Mouse (Mus musculus): ENCODE data around the gene Clca3a1.

Gene Clca3a1

DNA sequence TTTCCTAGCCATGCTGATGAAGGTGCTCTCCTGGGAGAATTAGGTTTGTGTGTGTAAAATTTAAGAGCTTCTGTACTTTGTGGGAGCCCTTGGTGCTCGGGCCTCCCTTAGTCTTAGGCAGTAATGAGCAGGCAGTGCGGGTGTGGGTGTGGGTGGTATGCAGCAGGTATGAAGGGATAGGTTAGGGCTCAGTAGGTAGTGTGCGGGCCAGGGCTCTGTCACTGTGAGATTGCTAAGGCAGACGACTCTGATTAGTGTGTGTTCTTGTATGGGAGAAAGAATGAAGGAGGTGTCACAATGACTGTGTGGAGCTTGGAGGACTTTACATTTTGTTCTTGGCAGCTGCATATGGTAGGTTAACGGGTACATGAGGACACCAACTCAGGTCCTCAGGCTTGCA is 74.6 kb downstream of the Clca3a1 start:
- DNase-seq (ENCODE audit: extremely low read depth, low read depth): no peak

DNA sequence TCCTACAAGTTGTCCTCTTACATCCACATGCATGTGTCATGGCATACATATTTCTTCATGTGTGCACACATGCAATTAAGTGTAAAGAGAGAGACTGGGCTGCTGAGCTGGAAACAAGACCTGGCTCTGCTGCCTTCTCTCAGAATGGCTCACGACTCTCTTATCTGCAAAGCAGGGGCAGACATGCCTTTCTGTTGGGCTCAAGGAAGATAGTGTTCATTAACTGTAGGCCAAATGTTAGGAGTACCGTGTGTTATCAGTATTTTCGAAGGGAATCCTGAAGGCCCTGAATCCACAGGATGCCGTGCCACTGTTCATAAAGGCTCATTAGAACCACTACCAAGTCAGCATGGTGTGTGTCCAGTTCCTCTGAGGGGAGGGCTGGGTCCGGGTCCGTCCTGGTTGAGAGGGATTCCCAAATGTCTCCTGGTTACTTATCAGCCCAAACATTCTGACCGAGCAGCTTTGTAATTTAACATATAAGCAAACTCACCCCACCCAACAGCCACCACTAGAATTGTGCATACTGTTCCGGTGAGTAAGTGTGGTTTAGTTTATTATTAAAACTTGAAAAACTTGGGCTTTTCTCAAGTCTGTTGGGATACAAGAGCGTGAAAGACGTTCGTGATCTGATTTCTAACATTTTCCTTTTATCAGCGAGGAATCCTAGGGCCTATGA is 77.5 kb downstream of the Clca3a1 start:
- peak; percentile 18 for DNase-seq (ENCODE audit: extremely low read depth, low read depth)

DNA sequence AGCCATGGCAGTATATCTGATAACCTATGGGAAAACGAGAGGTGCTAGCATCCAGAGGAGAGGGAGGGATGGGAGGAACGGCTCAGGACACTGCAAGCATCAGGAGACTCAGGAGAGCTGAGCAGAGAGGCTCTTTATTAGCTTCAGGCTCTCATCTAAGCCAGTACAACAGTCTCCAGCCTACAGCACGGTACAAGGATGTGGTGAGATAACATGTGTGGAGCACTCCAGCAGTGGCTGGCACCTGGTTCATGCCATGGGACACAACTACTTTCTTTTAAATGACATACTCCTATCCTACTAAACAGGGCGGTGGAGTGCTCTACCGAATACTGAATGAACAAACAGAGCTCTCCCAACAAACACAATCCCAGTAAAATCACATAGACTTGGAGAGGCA is 79.2 kb downstream of the Clca3a1 start:
- no peak for DNase-seq (ENCODE audit: extremely low read depth, low read depth)

DNA sequence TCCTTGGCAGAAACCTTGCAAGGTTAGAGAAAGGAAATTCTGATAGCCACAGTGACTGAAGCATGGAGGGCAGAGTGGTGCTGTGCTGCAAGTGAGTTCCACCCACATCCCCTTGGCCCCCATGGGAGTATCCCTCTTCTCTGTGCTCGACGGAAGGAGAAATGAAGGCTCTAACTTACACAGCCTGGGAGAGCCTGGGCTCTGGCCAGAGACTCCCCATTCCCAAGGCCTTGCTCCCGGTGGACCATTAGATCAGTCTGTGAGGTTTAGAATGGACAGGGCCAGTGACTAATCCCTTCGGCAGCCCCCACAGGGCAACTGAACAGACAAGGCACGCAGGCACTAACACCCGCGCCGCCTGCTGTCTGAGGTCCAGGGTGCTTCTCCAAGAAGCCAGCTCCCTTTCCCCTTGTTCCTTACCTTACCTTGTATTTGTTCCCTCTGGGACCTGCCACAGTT is 81.0 kb downstream of the Clca3a1 start:
- DNase-seq (ENCODE audit: extremely low read depth, low read depth): no peak
